Mouse (Mus musculus) liver (tissue): ENCODE data around the gene Heyl.
"Not testable (repeated sequence)": the region's sequence is repeated elsewhere in the genome, so short reads cannot be mapped to it uniquely, and the experiment has no call there.

Experiments used
- DNase-seq: peaks from one replicate; pipeline ENCODE4 v3.0.0-alpha.2; 2020; ENCODE audit warnings: mixed read lengths

The Heyl gene

GRCm38 (mm10) chr4:123235835-123236430, 2.6 kb downstream of the Heyl start:
- no peak for DNase-seq

DNA sequence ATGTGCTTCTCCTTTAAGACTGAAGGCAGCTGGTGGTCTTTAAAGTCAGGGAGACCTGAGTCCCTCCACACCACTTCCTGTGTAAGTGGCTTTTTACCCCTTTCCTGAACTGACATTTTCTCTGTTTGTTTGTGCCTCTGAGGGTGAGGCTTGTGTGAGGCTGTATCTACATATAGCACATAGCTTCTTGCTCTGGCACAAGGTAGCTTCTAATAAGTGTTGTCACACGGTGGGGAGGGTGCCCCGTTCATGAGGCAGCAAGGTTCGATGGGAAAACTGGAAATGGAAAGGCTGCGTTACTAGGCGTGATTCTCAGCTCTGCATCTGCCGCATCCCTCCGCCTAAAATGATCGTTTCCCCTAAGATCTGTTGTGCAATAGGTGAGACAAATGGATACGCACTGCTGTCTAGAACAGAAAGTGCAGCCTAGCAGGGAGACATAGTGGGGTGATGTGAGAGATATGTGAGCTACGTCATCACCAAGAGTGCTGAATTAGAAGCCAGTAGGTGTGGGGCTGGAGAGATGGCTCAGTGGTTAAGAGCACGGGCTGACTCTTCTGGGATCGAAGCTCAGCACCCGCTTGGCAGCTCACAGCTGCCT, 3.2 kb downstream of the Heyl start:
- DNase-seq = no peak

DNA sequence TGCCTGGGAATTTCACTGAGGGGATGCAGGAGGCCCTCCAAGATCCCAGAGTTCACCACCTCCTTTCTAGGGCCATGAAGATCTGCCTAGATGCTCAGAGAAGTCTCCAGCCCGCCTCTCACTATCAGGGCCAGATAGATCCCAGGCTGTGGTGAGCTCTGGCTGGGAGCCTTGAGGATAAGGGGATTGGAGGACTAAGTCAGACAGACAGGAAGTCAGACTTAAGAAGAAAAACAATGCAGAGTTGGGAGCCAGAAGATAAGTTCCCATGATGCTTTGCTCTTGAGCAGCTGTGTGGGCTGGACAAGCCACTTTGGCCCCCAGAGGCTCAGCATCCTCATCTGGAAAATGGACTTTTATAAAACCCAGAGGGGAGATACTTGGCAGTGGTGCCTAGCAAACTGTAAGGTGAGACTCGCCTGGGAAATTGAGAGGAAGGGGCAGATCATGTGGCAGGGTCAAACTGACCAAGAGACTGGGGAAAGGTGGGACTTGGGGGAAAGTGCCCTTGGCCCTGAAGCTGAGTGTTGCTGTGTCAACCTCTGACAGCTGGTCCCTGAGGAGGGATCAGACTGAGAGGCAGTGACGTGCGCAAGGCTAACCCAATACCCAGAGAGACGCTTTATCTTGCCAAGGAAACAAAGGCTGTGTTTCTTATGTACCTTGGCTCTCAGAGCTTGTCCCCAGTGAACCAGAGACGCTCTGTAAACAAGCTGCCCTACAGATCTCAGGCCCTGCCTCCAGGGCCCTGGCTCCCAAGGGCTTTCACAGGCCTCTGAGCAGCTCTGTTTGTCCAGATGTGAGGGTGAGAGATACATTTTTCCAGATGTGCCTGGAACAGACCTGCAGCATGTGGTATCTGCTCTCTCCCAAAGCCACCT, 4.3 kb downstream of the Heyl start:
- no peak for DNase-seq

GRCm38 (mm10) chr4:123239361-123240203, 6.2 kb downstream of the Heyl start:
- DNase-seq = peak; percentile 46

- DNase-seq = no peak
Observed at GRCm38 (mm10) chr4:123246221-123246620, 12.9 kb downstream of the Heyl start.

- DNase-seq = no peak
Observed at GRCm38 (mm10) chr4:123246651-123247050, 13.3 kb downstream of the Heyl start.

GRCm38 (mm10) chr4:123247147-123247880, 14.0 kb downstream of the Heyl start:
- DNase-seq = no peak

GRCm38 (mm10) chr4:123248971-123249567, 15.7 kb downstream of the Heyl start:
- DNase-seq = no peak

DNA sequence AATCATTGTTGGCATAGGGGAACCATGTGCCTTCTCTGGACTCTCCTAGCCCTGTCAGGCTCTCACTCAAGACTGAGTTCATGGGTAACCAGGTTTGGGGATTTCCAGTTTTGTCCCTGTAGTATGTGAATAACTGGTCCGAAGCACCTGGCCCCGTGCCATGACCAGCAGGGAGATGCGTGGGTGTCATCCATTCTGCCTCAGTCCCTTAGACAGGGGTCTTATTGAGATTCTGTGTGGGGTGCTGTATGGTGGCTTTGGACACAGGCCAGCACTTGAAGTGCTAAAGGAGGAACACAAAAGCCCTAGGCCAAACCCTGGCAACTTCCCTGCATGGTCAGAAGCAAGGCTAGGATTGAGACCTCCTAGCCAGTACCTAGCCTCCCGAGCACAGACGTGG, 18.9 kb downstream of the Heyl start:
- DNase-seq = no peak

DNA sequence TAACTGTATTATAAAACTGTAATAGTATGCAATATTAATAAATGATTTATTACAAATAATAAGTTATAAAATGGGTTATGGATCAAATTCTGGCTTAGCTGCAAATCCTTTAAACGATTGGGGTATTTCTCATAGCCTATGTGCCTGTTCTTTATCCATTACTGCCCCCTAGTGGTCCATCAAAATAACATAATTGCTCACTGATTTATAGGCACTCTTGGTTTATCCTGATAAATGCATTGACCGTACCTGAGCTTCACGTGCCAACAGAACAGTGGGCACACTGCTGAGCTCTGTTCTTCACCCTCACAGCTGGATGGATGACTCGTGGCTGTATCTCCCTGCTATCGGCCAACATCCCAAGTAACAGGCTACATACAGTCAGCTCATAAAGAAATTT, 21.3 kb downstream of the Heyl start:
- DNase-seq = no peak

- DNase-seq = peak; percentile 29
Observed at GRCm38 (mm10) chr4:123260071-123260746, 26.9 kb downstream of the Heyl start.

- DNase-seq = no peak
Observed at GRCm38 (mm10) chr4:123261721-123262401, 28.5 kb downstream of the Heyl start, which contains the start of gene Pabpc4. Gene Pabpc4 (plus strand): TSS chr4:123262351.

DNA sequence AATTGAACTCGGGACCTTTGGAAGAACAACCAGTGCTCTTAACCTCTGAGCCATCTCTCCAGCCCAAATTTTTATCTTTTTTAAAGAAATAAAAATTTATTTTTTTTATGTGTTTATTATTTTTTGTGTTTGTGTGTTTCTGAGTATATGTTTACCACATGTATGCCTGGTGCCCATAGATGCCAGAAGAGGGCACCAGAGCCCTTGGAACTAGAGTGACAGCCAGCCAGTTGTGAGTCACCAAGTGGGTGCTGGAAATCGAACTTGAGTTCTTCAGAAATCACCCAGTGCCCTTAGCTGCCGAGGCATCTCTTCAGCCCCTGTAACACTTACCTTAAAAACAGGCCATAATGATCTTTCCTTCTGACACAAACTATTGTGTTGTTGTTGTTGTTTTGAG, 37.7 kb downstream of the Heyl start:
- no peak for DNase-seq

- peak; percentile 53 for DNase-seq
Observed at GRCm38 (mm10) chr4:123280117-123280516, 46.8 kb downstream of the Heyl start.

DNA sequence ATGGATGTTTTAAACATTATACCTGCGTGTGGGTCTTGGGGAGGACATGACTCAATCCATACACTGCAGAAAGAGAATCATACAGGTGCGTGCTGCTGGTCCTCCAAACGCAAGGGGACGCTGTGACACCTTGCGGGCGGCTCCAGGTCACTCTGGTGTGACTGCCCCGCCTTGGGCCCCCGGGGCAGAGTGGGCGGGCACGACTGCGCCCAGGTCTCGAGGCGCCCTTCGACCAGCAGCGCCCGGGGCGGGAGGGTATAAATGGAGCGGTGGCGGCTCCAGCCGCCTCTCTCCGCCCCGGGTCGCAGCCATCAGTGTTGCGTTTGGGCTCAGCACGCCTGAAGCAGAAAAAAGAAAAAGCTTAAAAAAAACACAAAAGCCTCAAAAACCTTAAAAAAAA, 49.1 kb downstream of the Heyl start:
- peak; percentile 98 for DNase-seq

DNA sequence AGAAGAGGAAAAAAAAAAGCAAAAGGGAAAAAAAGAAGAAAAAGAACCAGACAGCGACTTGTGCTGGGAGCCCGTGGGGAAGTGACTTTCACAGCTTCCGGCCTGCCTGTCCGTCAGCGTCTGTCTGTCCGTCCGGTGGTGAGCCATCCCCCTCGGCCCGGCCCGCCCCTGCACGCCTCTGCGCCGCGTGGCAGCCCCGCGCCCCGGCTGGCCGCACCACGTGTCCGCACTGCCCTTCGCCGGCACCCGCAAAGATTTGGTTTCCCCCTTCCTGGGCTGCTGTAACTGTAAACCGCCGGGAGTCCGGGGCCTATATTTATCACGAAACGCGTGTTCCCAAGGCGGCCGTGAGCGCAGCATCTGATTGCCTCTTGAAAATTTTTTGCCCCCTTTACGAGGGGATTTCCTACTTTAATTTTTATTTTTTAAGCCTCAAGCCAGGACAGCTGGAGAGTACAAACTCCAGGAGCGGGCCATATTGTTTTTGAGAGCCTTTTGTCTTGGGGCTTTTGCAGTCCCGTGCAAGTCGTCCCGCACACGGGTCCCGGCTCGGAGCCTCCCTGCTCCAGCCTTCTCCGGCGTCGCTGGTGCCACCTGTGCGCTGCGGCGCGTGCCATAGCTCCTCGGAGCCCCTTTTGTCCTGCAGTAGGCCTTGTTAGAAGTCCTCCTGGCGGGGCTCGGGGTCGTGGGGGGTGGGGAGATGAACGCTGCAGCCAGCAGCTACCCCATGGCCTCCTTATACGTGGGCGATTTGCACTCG, 49.7 kb downstream of the Heyl start:
- DNase-seq = not testable (repeated sequence)

DNA sequence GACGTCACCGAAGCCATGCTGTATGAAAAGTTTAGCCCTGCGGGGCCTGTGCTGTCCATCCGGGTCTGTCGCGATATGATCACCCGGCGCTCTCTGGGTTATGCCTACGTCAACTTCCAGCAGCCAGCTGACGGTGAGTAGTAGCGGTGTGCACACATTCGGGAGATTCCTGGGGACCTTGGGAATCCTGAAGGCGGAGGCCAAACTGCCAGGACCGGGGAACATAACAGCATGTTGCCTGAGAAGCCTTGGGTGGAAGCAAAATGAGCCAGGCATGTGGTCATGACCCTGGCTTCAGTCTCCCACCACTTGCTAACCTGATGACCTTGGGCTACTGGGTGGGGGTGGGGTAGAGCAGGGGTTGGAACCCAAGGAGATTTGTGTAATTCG, 50.3 kb downstream of the Heyl start:
- DNase-seq = not testable (repeated sequence)

DNA sequence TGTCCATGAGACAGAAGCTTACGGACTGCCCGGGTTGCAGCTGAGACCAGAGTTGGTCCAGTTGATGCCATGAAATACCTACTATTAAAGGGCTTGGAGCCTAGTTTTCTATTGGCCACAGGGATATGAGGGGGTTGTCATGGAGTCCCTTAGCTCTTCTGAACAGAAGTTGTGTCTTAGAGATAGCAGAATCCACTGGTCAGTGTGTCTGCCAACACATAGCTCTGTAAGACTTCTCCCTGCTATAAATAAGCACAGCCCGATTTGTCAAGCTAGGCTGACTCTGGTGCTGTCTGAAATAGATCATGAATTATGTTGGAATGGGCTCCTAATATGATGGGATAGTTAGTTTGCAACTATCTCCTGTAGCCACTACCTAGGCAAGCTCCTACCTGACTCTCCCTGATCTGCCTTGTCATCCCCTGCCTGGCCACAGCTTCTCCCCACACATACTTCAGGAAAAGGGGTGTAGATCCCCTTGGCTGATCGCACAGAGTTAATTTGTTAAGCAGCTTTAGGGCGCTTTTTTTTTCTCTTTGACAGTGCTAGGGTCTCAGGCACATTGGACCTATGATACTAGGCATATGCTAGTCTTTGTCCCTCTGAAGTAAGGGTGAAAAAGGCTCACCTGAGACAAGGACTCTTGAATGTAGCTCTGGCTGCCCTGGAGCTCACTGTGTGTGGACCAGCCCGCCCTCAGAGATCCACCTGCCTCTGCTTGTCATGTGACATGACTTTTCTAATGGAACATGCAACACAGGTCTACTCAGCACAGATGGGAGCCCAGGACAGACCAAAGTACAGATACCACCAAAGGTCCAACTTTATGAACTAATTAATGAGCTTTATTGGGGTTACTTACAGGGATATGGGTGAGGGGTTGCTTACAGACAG, 51.6 kb downstream of the Heyl start:
- DNase-seq = peak; percentile 72

- peak; percentile 76 for DNase-seq
Observed at GRCm38 (mm10) chr4:123286790-123287189, 53.4 kb downstream of the Heyl start.
